Mouse (Mus musculus): ENCODE measurements around the gene Stk35. TPM values are rescaled to one million over a fixed set of nuclear protein-coding genes. Genes with fewer than 3 reads are reported as not detected.

Gene Stk35
- 16.2 TPM for polyA plus RNA-seq (2014; fragmentation: Illumina TruSeq; extraction: RNeasy Lipid Tissue Mini Kit (QIAGEN cat#74804); ENCODE audit: low read depth, low replicate concordance)

GRCm38 (mm10) chr2:129800271-129800903, at the start of gene Stk35:
TSS of gene Stk35 (plus strand) at chr2:129800517.

Other genes starting within 250 kb of the Stk35 start
- gene Sirpa, start 207.7 kb upstream of the Stk35 start, polyA plus RNA-seq (2014; fragmentation: Illumina TruSeq; extraction: RNeasy Lipid Tissue Mini Kit (QIAGEN cat#74804); ENCODE audit: low read depth, low replicate concordance): 13.4 TPM
- 0.47 TPM for gene Pdyn, start 100.7 kb upstream of the Stk35 start, polyA plus RNA-seq (2014; fragmentation: Illumina TruSeq; extraction: RNeasy Lipid Tissue Mini Kit (QIAGEN cat#74804); ENCODE audit: low read depth, low replicate concordance)
- 397 TPM for gene Tgm3, start 211.8 kb downstream of the Stk35 start, polyA plus RNA-seq (2014; fragmentation: Illumina TruSeq; extraction: RNeasy Lipid Tissue Mini Kit (QIAGEN cat#74804); ENCODE audit: low read depth, low replicate concordance)